Mouse (Mus musculus) forebrain, embryonic 12.5 days (tissue): ENCODE measurements around the gene Cacna2d1. TPM values are rescaled to one million over a fixed set of nuclear protein-coding genes. Genes with fewer than 3 reads are reported as not detected.
A peak's percentile ranks its signal among the peaks of the same experiment; 100 is the strongest.

Experiments
- ATAC-seq: fragments of 200-750 bp; cut with Nextera tagmentation; 2 replicates; pipeline ENCODE4 v1.8.0; 2017; ENCODE audit warnings: moderate TSS enrichment; ENCODE audit not compliant: low FRiP score
- H3K27ac ChIP-seq: fragments of 300-500 bp; sonication (generic); 2 replicates; pipeline ENCODE4 v1.5.1; 2016; ENCODE audit warnings: mild to moderate bottlenecking
- H3K27me3 ChIP-seq: fragments of 300-500 bp; sonication (generic); 2 replicates; pipeline ENCODE4 v1.6.1; 2016; ENCODE audit warnings: mild to moderate bottlenecking
- H3K36me3 ChIP-seq: fragments of 300-500 bp; sonication (generic); replicated peaks from 2 replicates; pipeline ENCODE4 v1.6.1; 2016; ENCODE audit warnings: mild to moderate bottlenecking
- H3K4me1 ChIP-seq: fragments of 300-500 bp; sonication (generic); 2 replicates; pipeline ENCODE4 v1.6.1; 2016
- H3K4me2 ChIP-seq: fragments of 300-500 bp; sonication (generic); 2 replicates; pipeline ENCODE4 v1.6.1; 2016; ENCODE audit warnings: mild to moderate bottlenecking, moderate library complexity
- H3K4me3 ChIP-seq: fragments of 300-500 bp; sonication (generic); replicated peaks from 2 replicates; pipeline ENCODE4 v1.5.1; 2016; ENCODE audit warnings: mild to moderate bottlenecking
- H3K9ac ChIP-seq: fragments of 300-500 bp; sonication (generic); 2 replicates; pipeline ENCODE4 v1.6.1; 2016; ENCODE audit warnings: mild to moderate bottlenecking
- H3K9me3 ChIP-seq: fragments of 300-500 bp; sonication (generic); 2 replicates; pipeline ENCODE4 v1.6.1; 2016
- whole genome bisulfite sequencing: fragments of 180-500 bp; shearing (Covaris S2); methylation state at CpG from one replicate; pipeline ENCODE4 v1.1.7; 2016; 5-methylcytosine and 5-hydroxymethylcytosine counted together
- polyA plus RNA-seq: library from polyadenylated mRNA; unstranded; fragments of >200 nt; fragmentation: Nextera tagmentation; extraction: Ambion mirVana; gene quantifications from 2 replicates; pipeline ENCODE4 v1.2.1, GENCODE M21; 2016

Gene Cacna2d1
- polyA plus RNA-seq, 1 experiment from 2014 or later, result 36.7 TPM

DNA sequence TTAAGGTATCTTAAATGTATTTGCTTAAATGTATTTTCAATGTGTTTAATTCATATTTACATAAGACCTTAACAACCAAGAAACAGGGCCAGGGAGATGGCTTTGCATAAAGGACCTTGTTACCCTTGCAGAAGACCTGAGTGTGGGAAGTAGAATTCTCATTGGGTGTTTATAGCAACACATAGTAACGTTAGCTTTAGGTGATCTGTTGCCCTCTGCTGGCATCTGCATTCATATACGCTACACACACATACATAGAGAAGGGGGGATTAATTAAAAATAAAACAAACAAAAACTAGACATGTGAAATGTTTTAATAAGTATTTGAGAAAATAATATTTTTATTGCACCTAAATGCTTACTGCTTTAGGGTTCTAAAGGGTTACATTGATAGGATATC, 265.3 kb downstream of the Cacna2d1 start:
- H3K27me3 ChIP-seq, result no peaks in the 10 kb centered on the region
- no peak overlapping the region for H3K4me3 ChIP-seq
- no peaks in the 10 kb centered on the region for H3K9me3 ChIP-seq
- peak; percentile 80; the same call in 1 of the 2 replicates for ATAC-seq
- WGBS, result 30% methylated on average over 2 of the region's 2 CpGs
- H3K4me2 ChIP-seq, result no peak overlapping the region
- no peaks in the 10 kb centered on the region for H3K36me3 ChIP-seq
- no peak overlapping the region for H3K27ac ChIP-seq
- H3K9ac ChIP-seq, result no peak overlapping the region
- no peaks in the 10 kb centered on the region for H3K4me1 ChIP-seq

DNA sequence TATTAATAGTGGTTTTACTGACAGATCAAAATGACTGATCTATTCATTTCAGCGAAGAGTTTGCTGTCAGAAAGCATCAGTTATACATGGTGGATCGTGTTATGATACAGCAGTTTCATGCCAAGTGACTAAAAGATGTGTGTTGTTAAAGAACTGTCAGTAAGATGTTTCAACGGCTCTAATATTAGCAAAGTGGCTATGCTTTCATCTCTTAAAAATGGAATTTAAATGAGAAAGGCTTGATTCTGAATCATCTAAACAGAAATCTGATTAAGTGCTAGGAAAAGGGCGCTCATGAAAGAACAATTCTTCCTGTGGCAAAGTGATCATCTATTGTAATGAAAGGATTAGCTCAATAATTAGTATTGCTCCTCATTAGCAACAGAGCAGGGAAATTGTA, 287.5 kb downstream of the Cacna2d1 start:
- 45% methylated on average over 4 of the region's 4 CpGs for WGBS
- no peaks in the 10 kb centered on the region for H3K27me3 ChIP-seq
- no peak overlapping the region for H3K4me3 ChIP-seq
- H3K9me3 ChIP-seq, result no peaks in the 10 kb centered on the region
- no peak for ATAC-seq
- H3K9ac ChIP-seq, result no peak overlapping the region
- no peak overlapping the region for H3K27ac ChIP-seq
- no peak overlapping the region for H3K4me2 ChIP-seq
- no peaks in the 10 kb centered on the region for H3K4me1 ChIP-seq
- H3K36me3 ChIP-seq, result no peaks in the 10 kb centered on the region

DNA sequence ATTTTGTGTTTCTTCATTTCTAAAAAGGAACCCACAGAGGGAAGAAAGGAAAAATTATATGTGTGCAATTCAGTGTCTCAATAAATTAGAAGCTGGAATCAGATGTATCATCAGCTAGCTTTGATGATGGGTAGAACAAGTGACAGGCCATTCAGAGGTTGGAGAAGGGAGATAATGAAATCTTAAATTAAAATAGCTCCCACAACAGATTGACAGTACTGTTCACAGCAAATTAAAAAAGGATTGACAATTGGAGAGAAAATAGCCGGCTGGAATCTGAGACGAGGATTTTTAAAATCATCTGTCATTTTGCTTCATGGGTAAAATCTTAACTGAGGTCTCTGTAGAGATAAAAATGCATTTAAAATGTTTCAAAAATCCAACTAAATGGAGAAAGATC, 290.9 kb downstream of the Cacna2d1 start:
- Histone ChIP-seq H3K27me3 (no peaks in the 10 kb centered on the region), H3K4me1 (no peaks in the 10 kb centered on the region), H3K9ac (no peak overlapping the region), H3K27ac (no peak overlapping the region), H3K4me2 (no peak overlapping the region), H3K36me3 (no peaks in the 10 kb centered on the region), H3K9me3 (no peaks in the 10 kb centered on the region), H3K4me3 (no peak overlapping the region)
- no peak; the same call in 1 of the 2 replicates for ATAC-seq
- WGBS, result 62% methylated on average over 2 of the region's 2 CpGs

DNA sequence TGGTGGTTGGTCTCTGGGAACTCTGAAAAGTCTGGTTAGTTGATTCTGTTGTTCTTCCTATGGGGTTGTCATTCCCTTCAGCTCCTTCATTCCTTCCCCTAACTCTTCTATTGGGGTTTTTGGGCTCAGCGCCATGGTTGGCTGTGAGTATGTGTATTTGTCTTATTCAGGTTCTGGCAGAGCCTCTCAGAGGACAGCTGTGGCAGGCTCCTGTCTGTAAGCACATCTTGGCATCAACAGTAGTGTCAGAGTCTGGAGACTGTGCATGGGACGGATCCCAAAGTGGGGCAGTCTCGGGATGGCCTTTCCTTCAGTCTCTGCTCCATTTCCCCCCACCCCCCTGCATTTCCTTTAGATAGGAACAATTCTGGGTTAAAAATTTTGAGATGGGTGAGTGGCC, 294.9 kb downstream of the Cacna2d1 start:
- Histone ChIP-seq H3K4me2 (no peak overlapping the region), H3K36me3 (no peaks in the 10 kb centered on the region), H3K4me3 (no peak overlapping the region), H3K4me1 (no peaks in the 10 kb centered on the region; the same call in 1 of the 2 replicates), H3K27ac (no peak overlapping the region), H3K9ac (no peak overlapping the region), H3K27me3 (no peaks in the 10 kb centered on the region), H3K9me3 (no peaks in the 10 kb centered on the region)
- ATAC-seq, result no peak
- WGBS, result 87% methylated on average over 3 of the region's 3 CpGs

DNA sequence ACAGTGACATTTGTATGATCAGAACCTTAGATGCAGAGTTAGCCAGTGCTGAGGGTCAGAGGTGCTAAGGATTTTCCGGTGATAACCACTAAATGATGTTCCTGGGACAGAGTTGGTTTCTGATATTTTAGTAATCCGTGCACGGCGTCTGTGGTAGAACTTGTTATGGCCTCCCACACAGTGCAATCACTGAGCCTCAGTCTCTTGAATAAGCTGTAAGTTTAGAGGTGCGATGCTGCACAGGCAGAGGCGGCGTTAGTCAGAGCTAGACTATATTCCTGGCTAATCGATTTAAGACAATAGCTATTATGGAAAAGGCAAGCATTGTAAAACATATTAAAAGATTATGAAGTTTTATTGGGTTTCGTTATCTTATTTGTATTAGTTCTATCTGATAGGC, 297.0 kb downstream of the Cacna2d1 start:
- Histone ChIP-seq H3K9ac (no peak overlapping the region), H3K4me3 (no peak overlapping the region), H3K4me1 (peaks cover 8% of the 10 kb centered on the region), H3K9me3 (no peaks in the 10 kb centered on the region), H3K36me3 (no peaks in the 10 kb centered on the region), H3K4me2 (no peak overlapping the region), H3K27me3 (no peaks in the 10 kb centered on the region), H3K27ac (no peak overlapping the region)
- WGBS, result 87% methylated on average over 9 of the region's 9 CpGs
- no peak for ATAC-seq

DNA sequence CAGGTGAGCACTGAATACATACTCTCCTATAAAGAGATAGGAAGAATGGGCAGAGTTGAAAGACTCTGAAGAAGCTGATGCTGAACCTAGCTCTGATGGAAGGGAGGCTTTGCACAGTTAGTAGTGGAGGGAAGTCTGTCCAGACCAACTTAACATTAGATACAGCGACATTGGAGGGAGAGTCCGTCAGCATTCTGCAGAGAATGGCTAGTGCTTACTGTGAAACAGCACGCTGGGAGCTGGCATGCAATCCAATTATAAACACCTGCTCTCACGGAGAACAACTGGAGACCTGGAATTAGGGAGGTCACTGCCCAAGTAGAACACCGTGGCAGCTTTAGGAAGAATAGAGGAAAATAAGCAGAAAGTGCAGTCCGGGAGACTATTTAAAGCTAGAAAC, 300.4 kb downstream of the Cacna2d1 start:
- Histone ChIP-seq H3K27ac (peak overlapping the region; percentile 78), H3K36me3 (no peaks in the 10 kb centered on the region), H3K9me3 (no peaks in the 10 kb centered on the region), H3K9ac (no peak overlapping the region), H3K4me3 (no peak overlapping the region), H3K4me1 (peaks cover 18% of the 10 kb centered on the region), H3K4me2 (no peak overlapping the region), H3K27me3 (no peaks in the 10 kb centered on the region)
- no peak; the same call in 1 of the 2 replicates for ATAC-seq
- WGBS, result 15% methylated on average over 6 of the region's 6 CpGs

DNA sequence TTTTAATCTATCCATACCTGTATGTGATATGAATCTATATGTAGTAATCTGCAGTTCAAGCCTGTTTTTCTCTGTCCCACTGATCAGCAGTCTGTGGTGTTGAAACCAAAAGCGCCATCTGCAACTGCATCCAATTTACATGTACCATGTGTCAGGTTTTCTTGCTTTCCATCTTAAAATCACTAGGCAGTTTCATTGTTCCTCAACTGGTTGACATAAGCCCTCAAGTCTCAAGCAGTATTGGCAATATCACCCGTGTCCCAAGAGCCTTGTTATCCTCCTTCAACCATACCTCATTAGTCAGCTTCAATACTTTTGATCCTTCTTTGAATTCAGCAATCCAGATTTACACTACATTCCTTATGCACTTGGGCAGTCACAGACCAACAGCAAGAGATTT, 301.4 kb downstream of the Cacna2d1 start:
- ATAC-seq, result no peak
- H3K27me3 ChIP-seq, result no peaks in the 10 kb centered on the region
- H3K4me3 ChIP-seq, result no peak overlapping the region
- WGBS, result 60% methylated on average over 2 of the region's 2 CpGs
- no peak overlapping the region for H3K9ac ChIP-seq
- H3K4me2 ChIP-seq, result no peak overlapping the region
- H3K36me3 ChIP-seq, result no peaks in the 10 kb centered on the region
- H3K9me3 ChIP-seq, result no peaks in the 10 kb centered on the region
- H3K4me1 ChIP-seq, result peaks cover 22% of the 10 kb centered on the region
- peak overlapping the region; percentile 78 for H3K27ac ChIP-seq

DNA sequence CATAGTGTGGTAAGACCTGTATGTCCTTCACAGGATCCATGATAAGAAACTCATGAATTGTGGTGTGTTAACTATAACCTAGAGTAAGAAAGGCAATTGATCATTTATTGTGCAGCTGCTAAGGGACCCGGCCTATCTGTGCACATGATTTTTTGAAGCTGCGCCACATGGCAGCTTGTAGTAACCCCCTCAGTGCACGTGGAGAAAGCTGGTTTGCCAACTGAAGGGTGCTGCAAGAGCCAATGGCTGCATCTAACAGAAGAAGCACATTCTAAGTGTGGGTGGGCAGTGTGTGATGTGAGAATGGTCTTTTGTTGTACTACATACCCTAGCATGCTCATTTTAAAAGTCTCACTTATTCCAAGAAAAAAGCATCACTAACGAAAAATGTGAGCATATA, 302.1 kb downstream of the Cacna2d1 start:
- H3K9me3 ChIP-seq, result no peaks in the 10 kb centered on the region
- WGBS, result 76% methylated on average over 4 of the region's 4 CpGs
- H3K9ac ChIP-seq, result no peak overlapping the region
- no peak overlapping the region for H3K4me3 ChIP-seq
- ATAC-seq, result no peak
- no peaks in the 10 kb centered on the region for H3K27me3 ChIP-seq
- H3K4me1 ChIP-seq, result peaks cover 22% of the 10 kb centered on the region
- H3K27ac ChIP-seq, result peak overlapping the region; percentile 78
- no peak overlapping the region for H3K4me2 ChIP-seq
- no peaks in the 10 kb centered on the region for H3K36me3 ChIP-seq

DNA sequence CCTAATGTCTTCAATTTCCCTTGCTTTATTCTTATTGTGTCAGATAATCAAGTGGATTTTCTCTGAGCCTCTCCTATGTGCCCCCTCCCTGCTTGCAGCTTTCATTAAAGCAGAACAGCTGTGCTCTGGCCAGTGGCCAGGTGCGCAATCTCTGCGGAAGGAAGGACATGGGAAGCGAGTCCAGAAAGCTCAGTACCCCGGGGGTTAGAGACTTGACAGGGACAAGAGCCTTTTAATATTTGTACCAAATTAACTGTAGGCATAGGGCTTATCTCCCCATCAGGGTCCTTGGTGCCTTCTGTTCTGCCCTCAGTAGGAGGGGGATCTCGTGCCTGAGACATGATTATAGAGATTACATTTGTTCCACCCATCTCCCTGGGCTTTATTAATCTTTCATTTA, 303.5 kb downstream of the Cacna2d1 start:
- no peak overlapping the region for H3K4me2 ChIP-seq
- ATAC-seq, result peak; percentile 83
- H3K9me3 ChIP-seq, result no peaks in the 10 kb centered on the region
- no peak overlapping the region for H3K9ac ChIP-seq
- H3K36me3 ChIP-seq, result no peaks in the 10 kb centered on the region
- peaks cover 22% of the 10 kb centered on the region for H3K4me1 ChIP-seq
- no peaks in the 10 kb centered on the region for H3K27me3 ChIP-seq
- no peak overlapping the region; the same call in 1 of the 2 replicates for H3K27ac ChIP-seq
- 32% methylated on average over 5 of the region's 5 CpGs for WGBS
- H3K4me3 ChIP-seq, result no peak overlapping the region

DNA sequence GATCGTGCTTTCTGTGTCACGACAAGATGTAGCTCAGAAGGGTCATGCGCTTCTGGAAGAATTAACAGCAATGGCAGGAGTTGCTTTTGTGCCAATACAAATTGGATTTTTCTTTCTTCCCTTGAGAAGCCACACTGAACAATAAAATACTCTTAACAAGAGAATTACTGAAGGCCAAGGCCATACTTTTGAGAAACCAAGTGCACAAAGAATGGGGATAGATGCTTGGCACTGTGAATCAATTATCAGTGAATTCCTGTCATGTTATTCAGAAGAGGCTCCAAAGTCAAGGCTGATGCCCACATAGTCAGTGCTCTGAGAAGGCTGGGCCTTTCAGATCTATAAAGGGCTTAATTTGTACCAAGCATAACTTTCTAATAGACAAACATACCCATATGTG, 305.8 kb downstream of the Cacna2d1 start:
- H3K36me3 ChIP-seq, result no peaks in the 10 kb centered on the region
- 41% methylated on average over 3 of the region's 3 CpGs for WGBS
- H3K4me2 ChIP-seq, result no peak overlapping the region
- H3K27ac ChIP-seq, result no peak overlapping the region
- H3K4me1 ChIP-seq, result peaks cover 13% of the 10 kb centered on the region
- no peak overlapping the region for H3K4me3 ChIP-seq
- H3K27me3 ChIP-seq, result no peaks in the 10 kb centered on the region
- ATAC-seq, result no peak
- no peaks in the 10 kb centered on the region for H3K9me3 ChIP-seq
- no peak overlapping the region for H3K9ac ChIP-seq

DNA sequence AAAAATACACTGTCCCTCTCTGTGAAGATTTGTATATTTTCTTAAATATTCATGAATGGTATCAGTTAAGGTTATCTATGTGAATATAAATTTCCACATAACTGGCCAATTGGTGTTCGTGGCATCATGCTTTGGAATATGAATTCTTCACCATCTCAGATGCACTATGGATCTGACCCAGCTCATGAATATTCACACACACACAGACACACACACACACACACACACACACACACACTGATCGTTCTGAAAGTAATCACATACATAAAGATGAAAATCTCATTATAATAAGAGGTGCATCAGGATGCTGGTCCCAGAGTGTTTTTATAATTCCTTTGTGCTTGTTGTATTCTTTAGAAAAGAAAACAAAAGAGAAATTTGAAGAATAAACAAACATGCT, 309.1 kb downstream of the Cacna2d1 start:
- Histone ChIP-seq H3K4me1 (peaks cover 16% of the 10 kb centered on the region), H3K9me3 (no peaks in the 10 kb centered on the region), H3K4me2 (no peak overlapping the region), H3K36me3 (no peaks in the 10 kb centered on the region), H3K9ac (no peak overlapping the region), H3K27me3 (no peaks in the 10 kb centered on the region), H3K4me3 (no peak overlapping the region), H3K27ac (no peak overlapping the region)
- ATAC-seq, result no peak; the same call in 1 of the 2 replicates
- WGBS, result 66% methylated on average over 2 of the region's 2 CpGs

DNA sequence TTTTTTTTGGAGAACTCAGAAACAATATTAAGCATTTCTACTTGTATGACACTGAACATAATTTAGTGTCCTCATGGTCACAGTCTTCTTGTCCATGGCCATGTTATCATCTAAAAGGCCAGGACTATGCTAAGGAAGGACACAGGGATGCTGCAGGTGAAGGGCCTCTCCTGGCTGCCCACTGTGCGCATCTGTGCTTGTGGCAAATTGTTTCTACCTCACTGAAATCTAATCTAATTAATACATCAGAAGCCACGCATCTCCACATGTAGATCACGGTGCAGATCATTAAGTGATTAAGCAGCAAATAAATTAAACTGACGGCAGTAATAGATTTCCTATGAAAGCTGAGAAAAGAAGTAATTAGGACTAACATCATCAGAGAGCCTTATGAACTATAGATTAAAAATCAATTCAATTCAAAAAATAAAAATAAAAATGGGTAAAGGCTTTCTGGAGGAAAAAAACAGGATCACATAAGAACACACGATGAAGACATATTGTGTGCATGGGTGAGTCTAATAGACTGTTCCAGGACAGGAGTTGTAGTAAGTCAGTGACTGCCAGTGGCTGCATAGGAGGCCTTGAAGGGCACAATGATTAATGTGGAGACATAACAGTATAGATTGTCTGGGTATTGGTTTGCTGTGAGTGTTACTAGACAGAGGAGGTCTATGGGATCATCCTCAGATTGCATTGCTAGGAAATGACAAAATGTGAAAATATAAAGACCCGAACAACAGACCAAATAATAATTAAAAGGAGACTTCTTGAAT, 318.4 kb downstream of the Cacna2d1 start:
- H3K9me3 ChIP-seq, result no peaks in the 10 kb centered on the region
- ATAC-seq, result peak; percentile 20; the same call in 1 of the 2 replicates
- no peaks in the 10 kb centered on the region for H3K27me3 ChIP-seq
- H3K4me1 ChIP-seq, result no peaks in the 10 kb centered on the region
- no peak overlapping the region for H3K4me3 ChIP-seq
- no peak overlapping the region for H3K4me2 ChIP-seq
- no peak overlapping the region for H3K27ac ChIP-seq
- WGBS, result 70% methylated on average over 6 of the region's 6 CpGs
- H3K36me3 ChIP-seq, result no peaks in the 10 kb centered on the region; the same call in 1 of the 2 replicates
- no peak overlapping the region for H3K9ac ChIP-seq

DNA sequence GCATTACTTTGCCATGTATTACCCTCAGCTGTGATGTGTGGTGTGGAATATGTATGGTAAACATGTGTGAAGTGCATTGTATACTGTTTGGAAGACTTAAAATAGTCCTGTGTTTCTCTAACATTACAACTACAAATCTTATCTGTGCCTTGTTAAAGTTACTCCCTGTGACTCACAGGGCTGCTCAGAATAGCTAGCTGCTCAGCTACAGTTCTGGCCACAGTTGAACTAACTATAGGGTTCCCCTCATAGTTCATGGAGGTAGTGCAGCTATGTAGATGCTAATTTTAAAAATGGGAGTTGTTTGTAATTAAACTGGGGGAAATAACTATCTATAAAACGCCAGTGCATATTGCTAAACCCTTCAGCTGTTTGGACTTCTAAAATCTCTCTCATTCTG, 319.3 kb downstream of the Cacna2d1 start:
- ATAC-seq, result no peak
- Histone ChIP-seq H3K9me3 (no peaks in the 10 kb centered on the region), H3K27ac (no peak overlapping the region), H3K9ac (no peak overlapping the region), H3K4me1 (no peaks in the 10 kb centered on the region), H3K4me2 (no peak overlapping the region), H3K36me3 (no peaks in the 10 kb centered on the region; the same call in 1 of the 2 replicates), H3K4me3 (no peak overlapping the region), H3K27me3 (no peaks in the 10 kb centered on the region)
- 94% methylated on average over 1 of the region's 1 CpGs for WGBS
